Mouse (Mus musculus) ES-Bruce4 (cell line): ENCODE measurements at regions not wholly inside any gene's neighbourhood (a gene's known extent, or its start where the extent isn't known, plus 50 kb on each side); places are given as distances from the start of the nearest gene placed in this dataset.

Source experiments
- H3K27ac ChIP-seq: 2 replicates; pipeline ENCODE4 v1.5.1; 2012; ENCODE audit warnings: low read length, inconsistent platforms; ENCODE audit not compliant: insufficient read depth
- H3K27me3 ChIP-seq: 2 replicates; pipeline ENCODE4 v1.6.1; 2012; ENCODE audit warnings: mild to moderate bottlenecking, low read length, inconsistent platforms; ENCODE audit not compliant: control insufficient read depth, poor library complexity, insufficient read depth, severe bottlenecking
- H3K36me3 ChIP-seq: 2 replicates; pipeline ENCODE4 v1.6.1; 2012; ENCODE audit warnings: inconsistent platforms, mild to moderate bottlenecking, low read length, moderate library complexity; ENCODE audit not compliant: control insufficient read depth, poor library complexity, insufficient read depth, severe bottlenecking
- H3K4me1 ChIP-seq: one replicate; pipeline ENCODE4 v1.8.1; 2011; ENCODE audit warnings: low read length; ENCODE audit not compliant: control insufficient read depth, insufficient read depth
- H3K4me3 ChIP-seq: 2 replicates; pipeline ENCODE4 v1.5.1; 2011; ENCODE audit warnings: low read depth, mild to moderate bottlenecking, low read length
- H3K9ac ChIP-seq: 2 replicates; pipeline ENCODE4 v1.6.1; 2012; ENCODE audit warnings: low read depth, mild to moderate bottlenecking, inconsistent platforms; ENCODE audit not compliant: poor library complexity, severe bottlenecking
- H3K9me3 ChIP-seq: replicated peaks from 2 replicates; pipeline ENCODE4 v1.6.1; 2012; ENCODE audit warnings: mild to moderate bottlenecking, low read length, inconsistent platforms; ENCODE audit not compliant: control insufficient read depth, poor library complexity, insufficient read depth, severe bottlenecking
- CTCF ChIP-seq: IDR thresholded peaks from one replicate; pipeline ENCODE4 v1.8.1; 2011; ENCODE audit warnings: low read depth, low read length
- EP300 ChIP-seq: IDR thresholded peaks from 2 replicates; pipeline ENCODE4 v1.6.1; 2011; ENCODE audit warnings: low read depth, low read length; ENCODE audit not compliant: insufficient read depth
- POLR2A ChIP-seq: IDR thresholded peaks from one replicate; pipeline ENCODE4 v1.8.1; 2011; ENCODE audit warnings: low read length; ENCODE audit not compliant: insufficient read depth

DNA sequence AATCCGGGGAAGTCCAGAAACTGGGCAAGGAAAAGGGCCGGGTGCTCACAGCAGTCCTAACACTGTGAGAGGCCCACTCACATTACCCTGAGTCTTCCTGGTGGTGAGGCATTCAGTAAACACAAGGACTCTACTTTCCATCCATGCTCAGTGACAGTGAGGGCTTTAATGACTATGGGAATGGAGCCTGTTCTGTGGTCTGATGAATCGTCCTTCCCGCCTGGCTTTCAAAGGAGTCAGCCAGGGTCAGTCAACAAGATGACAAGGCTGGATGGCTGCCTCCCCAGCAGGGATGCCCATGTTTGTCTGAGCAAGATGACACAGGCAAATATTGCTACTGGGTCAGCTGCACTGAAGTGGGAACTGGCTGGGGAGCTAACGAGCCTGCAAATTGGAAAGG, 273.2 kb downstream of the Rps15a start:
- H3K27me3 ChIP-seq = no peaks in the 10 kb centered on the region
- no peak overlapping the region for H3K4me3 ChIP-seq
- H3K27ac ChIP-seq = no peak overlapping the region
- TF ChIP-seq CTCF (no peak), POLR2A (no peak), EP300 (no peak)
- H3K9ac ChIP-seq = no peak overlapping the region
- H3K36me3 ChIP-seq = no peaks in the 10 kb centered on the region
- H3K9me3 ChIP-seq = no peaks in the 10 kb centered on the region
- H3K4me1 ChIP-seq = no peaks in the 10 kb centered on the region

DNA sequence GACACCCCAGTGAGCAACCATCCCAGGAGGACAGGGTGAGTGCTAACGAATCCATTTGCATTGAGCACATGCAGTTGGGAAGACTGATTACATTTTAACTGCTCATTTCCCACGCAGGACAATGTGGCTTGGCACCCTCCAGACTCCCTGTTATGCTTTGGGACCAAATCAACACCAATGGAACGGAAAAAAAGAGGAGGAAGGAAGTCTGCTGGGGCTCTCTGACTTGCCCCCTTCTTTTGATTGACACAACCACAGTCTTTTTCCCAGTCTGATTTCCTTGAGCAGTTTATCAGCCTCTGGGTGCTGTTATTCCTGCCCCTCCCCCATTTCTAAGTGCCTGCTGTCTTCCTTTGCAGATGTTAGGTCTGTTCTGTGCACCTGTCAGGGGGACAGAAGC, 321.0 kb downstream of the Rps15a start:
- Histone ChIP-seq H3K9ac (no peak overlapping the region), H3K4me3 (no peak overlapping the region), H3K27me3 (no peaks in the 10 kb centered on the region), H3K4me1 (no peaks in the 10 kb centered on the region), H3K9me3 (no peaks in the 10 kb centered on the region), H3K27ac (no peak overlapping the region), H3K36me3 (no peaks in the 10 kb centered on the region)
- no peak for TF ChIP-seq CTCF
- no peak for TF ChIP-seq POLR2A
- no peak for TF ChIP-seq EP300

DNA sequence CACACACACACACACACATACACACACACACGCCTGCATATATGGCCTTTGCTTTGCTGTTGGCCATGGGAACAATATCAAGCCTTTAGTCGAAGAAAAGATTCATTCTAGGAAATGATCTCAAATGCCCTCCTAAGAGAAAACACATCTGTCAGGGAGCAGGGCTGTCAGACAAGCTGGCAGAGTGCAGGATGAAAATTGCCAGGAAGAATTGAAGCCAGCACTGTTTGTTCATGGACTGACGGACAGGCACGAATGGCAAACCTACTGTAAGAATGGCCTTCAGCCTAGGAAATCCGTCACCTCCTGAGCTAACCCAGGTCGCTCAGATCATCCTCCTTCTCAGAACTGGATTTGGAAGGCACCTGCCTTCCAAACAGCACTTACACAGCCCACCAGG, 322.0 kb downstream of the Rps15a start:
- Histone ChIP-seq H3K36me3 (no peaks in the 10 kb centered on the region), H3K9ac (no peak overlapping the region), H3K4me3 (no peak overlapping the region), H3K27ac (no peak overlapping the region), H3K9me3 (peaks cover 6% of the 10 kb centered on the region; the same call in 1 of the 2 replicates), H3K4me1 (no peaks in the 10 kb centered on the region), H3K27me3 (no peaks in the 10 kb centered on the region)
- TF ChIP-seq CTCF = no peak
- TF ChIP-seq EP300 = no peak
- TF ChIP-seq POLR2A = no peak

DNA sequence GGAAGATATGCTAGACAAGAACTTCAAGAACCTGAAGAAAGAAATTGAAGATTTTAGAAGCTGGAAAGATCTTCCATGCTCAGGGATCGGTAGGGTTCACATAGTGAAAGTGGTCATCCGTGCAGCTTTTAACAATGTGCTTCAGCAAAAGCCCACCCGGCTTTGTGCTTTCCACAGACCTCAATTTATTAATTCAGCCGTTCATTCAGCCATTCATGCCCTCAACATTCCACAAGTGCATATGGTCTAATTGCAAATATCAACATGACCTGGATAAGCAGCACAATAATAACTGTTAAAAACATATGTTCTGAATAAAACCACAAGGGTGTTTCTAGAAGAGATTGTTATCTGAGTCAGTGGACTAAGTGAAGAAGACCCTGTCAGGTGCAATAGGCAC, 323.5 kb downstream of the Rps15a start:
- Histone ChIP-seq H3K4me3 (no peak overlapping the region), H3K9ac (no peak overlapping the region), H3K9me3 (peaks cover 6% of the 10 kb centered on the region; the same call in 1 of the 2 replicates), H3K27ac (no peak overlapping the region), H3K36me3 (no peaks in the 10 kb centered on the region), H3K4me1 (no peaks in the 10 kb centered on the region), H3K27me3 (no peaks in the 10 kb centered on the region)
- no peak for TF ChIP-seq CTCF
- no peak for TF ChIP-seq POLR2A

DNA sequence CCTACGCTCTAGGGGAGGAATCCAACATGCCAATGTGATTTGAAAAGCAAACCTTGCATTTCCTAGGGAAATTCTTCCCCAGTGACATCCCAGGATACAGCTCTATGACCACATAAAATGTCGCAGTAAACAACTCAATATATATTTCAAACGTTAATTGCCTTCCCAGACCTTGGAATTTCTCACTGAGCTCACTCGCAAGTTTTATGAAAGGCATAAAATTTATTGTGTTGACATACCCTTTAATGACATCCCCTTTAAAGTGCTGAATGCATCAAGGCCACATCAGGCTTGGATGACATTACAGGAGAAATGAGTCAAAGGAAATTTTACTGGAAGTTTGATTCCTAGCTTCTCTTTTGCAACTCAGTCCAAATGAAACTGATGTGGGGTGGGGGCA, 337.0 kb downstream of the Rps15a start:
- Histone ChIP-seq H3K27me3 (no peaks in the 10 kb centered on the region), H3K9me3 (no peaks in the 10 kb centered on the region), H3K4me3 (no peak overlapping the region), H3K36me3 (no peaks in the 10 kb centered on the region), H3K9ac (no peak overlapping the region), H3K4me1 (no peaks in the 10 kb centered on the region), H3K27ac (no peak overlapping the region)
- TF ChIP-seq CTCF (no peak), POLR2A (no peak), EP300 (no peak)

DNA sequence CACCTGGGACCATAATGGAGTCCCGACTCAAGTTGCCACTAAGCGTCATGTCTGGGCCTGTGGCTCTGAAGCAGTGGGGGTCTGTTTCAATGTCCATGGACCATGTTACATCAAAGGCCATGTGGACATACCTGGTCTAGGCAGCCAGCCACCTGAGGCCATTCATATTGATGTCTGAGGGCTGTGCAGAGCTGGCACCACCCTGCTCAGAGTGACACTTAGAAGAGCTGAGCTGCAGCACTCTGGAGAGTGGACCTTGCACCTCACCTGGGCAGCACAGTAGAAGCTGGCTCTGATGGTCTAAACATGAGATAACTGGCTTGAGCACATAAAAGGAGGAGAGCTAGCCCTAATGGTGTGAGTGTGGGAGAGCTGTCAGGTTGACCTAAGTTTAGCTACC, 338.1 kb downstream of the Rps15a start:
- H3K27ac ChIP-seq = no peak overlapping the region
- H3K27me3 ChIP-seq = no peaks in the 10 kb centered on the region
- no peak overlapping the region for H3K4me3 ChIP-seq
- no peak for TF ChIP-seq CTCF
- no peak for TF ChIP-seq EP300
- no peak for TF ChIP-seq POLR2A
- no peaks in the 10 kb centered on the region for H3K9me3 ChIP-seq
- no peaks in the 10 kb centered on the region for H3K36me3 ChIP-seq
- H3K9ac ChIP-seq = no peak overlapping the region
- no peaks in the 10 kb centered on the region for H3K4me1 ChIP-seq

DNA sequence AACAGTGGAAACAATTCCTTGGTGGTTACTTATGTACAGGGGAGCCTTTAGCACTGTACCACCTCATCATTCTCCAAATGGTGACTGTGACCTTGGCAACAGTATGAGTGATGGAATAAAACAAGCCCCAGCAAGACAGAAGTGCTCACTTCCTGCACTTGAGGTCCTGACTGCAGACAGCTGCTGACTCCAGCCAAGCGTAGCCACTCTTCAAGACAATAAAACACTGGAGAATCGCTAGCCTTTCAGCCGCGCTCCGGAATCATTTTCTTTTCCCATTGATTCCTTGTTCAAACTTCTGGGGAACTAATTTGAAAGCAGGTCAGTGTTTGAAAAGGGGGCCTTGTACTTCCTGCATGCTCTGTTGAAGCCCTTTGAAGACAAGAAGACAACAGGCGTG, 344.2 kb downstream of the Rps15a start:
- Histone ChIP-seq H3K4me1 (no peaks in the 10 kb centered on the region), H3K9me3 (no peaks in the 10 kb centered on the region; the same call in 1 of the 2 replicates), H3K27me3 (no peaks in the 10 kb centered on the region), H3K36me3 (no peaks in the 10 kb centered on the region), H3K9ac (no peak overlapping the region), H3K4me3 (no peak overlapping the region), H3K27ac (no peak overlapping the region)
- TF ChIP-seq EP300 (no peak), POLR2A (no peak)
